Mouse (Mus musculus): ENCODE measurements around the gene Ctdspl2.

Ctdspl2 gene

DNA sequence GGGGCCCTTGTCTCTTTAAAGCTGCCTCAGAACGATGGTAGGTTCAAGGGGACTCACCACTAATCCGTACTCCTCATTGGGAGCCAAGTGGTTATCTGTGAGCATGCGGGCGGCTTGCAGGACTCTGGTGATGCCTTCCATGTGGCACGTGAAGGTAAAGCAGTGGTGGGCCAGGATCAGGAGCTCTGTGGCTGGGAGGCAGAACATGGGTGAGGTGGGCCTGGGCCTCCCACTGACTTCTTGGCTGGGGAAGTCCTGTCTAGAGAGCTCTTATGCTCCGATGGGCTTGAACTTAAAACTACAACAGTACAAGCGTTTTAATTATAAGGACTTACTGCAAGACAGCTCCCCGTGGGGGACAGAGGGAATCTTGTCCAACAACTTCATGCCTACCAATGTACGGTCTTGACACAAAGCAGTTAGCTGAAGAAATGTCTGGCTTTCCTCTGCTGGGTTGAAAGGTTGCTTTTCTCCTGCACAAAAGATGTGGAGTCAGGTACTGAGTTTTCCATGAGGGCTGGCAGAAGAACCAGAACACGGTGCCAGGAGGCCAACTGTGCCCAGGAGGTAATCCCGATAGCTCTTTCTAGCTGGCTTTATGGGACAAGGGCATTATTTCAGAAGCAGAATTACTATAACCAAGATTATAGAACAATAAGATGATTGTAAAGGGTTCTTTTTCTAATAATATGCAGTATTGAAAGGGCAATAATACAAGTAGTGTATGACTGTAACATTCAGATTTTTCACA lies 103.7 kb downstream of the Ctdspl2 start:
- no peak for DNase-seq (ENCODE audit: low read depth, low spot score)
